Mouse (Mus musculus) liver, postnatal 0 days (tissue): ENCODE measurements around the gene Anapc7.

Experiments used
- CTCF ChIP-seq: sonication (generic); IDR thresholded peaks from 2 replicates; pipeline ENCODE4 v1.5.1; 2016; ENCODE audit warnings: antibody characterized with exemption, low read depth
- EP300 ChIP-seq: IDR thresholded peaks from 2 replicates; pipeline ENCODE4 v1.6.1; 2016; ENCODE audit warnings: antibody characterized with exemption, low read depth, mild to moderate bottlenecking

- TF ChIP-seq CTCF (no peak), EP300 (no peak)
These were observed 71.5 kb downstream of the Anapc7 start for GRCm38 (mm10) chr5:122493035-122493434.
